Mouse (Mus musculus) bone marrow macrophage, adult 2 months (primary cell): Measurements from ENCODE around the gene Ptges. TPM values are rescaled to one million over a fixed set of nuclear protein-coding genes. Genes with fewer than 3 reads are reported as not detected.

Source experiments
- H3K27ac ChIP-seq: 2 replicates; pipeline ENCODE4 v1.5.1; 2012; ENCODE audit warnings: low read depth, low read length; ENCODE audit not compliant: insufficient read depth
- H3K4me1 ChIP-seq: 2 replicates; pipeline ENCODE4 v1.6.1; 2012; ENCODE audit warnings: low read length; ENCODE audit not compliant: control insufficient read depth, insufficient read depth
- H3K4me3 ChIP-seq: 2 replicates; pipeline ENCODE4 v1.5.1; 2012; ENCODE audit warnings: mild to moderate bottlenecking, low read length, moderate library complexity; ENCODE audit not compliant: insufficient read depth
- CTCF ChIP-seq: IDR thresholded peaks from 2 replicates; pipeline ENCODE4 v1.5.1; 2012; ENCODE audit warnings: low read depth, mild to moderate bottlenecking, low read length, moderate library complexity
- POLR2A ChIP-seq: IDR thresholded peaks from 2 replicates; pipeline ENCODE4 v1.6.1; 2012; ENCODE audit warnings: mild to moderate bottlenecking, low read depth, low read length, borderline replicate concordance
- polyA plus RNA-seq: library from polyadenylated mRNA; stranded (reverse); fragments of >200 nt; gene quantifications from 2 replicates; pipeline ENCODE4 v1.2.4, GENCODE M21; 2012; ENCODE audit not compliant: missing spikeins, insufficient read depth, insufficient read length

The Ptges gene
- polyA plus RNA-seq, 1 experiment = 2.7 TPM

GRCm38 (mm10) chr2:30902726-30903722 lies 26.6 kb downstream of the Ptges start:
- Histone ChIP-seq H3K27ac (no peak overlapping the region), H3K4me3 (no peak overlapping the region)
- TF ChIP-seq POLR2A (no peak), CTCF (no peak)

DNA sequence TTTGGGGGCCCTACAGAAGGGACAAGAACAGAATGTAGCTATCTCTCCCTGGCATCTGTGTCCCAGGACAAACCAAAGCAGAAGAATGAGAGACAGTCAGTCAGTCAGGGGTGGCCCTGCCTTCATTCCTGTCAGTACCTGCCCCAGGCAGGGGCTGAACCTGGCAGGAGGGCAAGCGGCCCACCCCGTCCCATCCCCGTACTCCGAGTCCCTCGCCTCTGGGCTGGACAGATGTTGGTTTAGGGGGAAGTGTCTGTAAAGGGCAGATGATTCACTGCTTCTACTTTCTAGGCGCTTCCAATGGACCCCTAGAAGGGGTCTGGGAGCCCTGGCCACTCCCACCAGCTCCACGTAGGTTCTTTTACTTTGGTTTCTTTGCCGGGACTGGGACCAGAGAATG lies 27.4 kb downstream of the Ptges start:
- H3K4me3 ChIP-seq = no peak overlapping the region
- TF ChIP-seq CTCF = no peak
- no peak for TF ChIP-seq POLR2A
- no peaks in the 10 kb centered on the region; the same call in 1 of the 2 replicates for H3K4me1 ChIP-seq
- no peak overlapping the region for H3K27ac ChIP-seq

More at GRCm38 (mm10) chr2:30902726-30903722, 26.6 kb downstream of the Ptges start:
- no peaks in the 10 kb centered on the region for H3K4me1 ChIP-seq

GRCm38 (mm10) chr2:30901646-30902160 lies 28.0 kb downstream of the Ptges start:
- no peak for TF ChIP-seq CTCF
- TF ChIP-seq POLR2A = no peak
- H3K4me3 ChIP-seq = no peak overlapping the region
- H3K4me1 ChIP-seq = peaks cover 5% of the 10 kb centered on the region; the same call in 1 of the 2 replicates
- no peak overlapping the region for H3K27ac ChIP-seq

DNA sequence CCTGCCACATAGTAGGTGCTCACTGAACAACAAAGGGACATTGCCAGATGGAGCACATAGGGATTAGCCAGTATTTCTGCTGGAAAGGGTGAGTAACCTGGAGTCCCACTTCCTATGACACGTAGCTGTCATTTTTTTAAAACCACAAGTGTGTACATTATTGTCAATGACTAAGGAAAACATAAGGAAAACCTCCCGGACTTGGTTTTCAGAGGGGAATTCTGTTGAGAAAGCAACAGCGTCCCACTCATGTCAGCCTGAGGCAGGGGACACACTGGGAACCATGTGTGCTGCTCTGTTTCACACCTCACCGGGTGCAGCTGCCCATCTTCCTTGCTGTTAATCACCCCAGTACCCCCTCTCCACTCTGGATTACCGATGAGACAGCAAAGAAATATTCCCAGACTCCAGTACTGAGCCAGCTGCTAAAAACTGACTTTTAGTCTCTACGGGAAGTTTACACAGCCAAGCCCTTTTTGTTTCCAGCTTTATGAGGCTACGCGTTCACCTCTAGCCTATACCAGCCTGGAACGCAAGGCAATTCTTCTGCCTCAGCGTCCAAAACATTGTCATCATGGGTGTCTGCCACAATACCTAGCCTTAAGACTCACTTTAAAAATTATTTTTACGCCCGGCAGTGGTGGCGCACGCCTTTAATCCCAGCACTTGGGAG lies 30.1 kb downstream of the Ptges start:
- H3K27ac ChIP-seq = no peak overlapping the region
- TF ChIP-seq POLR2A (no peak), CTCF (no peak)
- peaks cover 5% of the 10 kb centered on the region; the same call in 1 of the 2 replicates for H3K4me1 ChIP-seq
- no peak overlapping the region for H3K4me3 ChIP-seq

DNA sequence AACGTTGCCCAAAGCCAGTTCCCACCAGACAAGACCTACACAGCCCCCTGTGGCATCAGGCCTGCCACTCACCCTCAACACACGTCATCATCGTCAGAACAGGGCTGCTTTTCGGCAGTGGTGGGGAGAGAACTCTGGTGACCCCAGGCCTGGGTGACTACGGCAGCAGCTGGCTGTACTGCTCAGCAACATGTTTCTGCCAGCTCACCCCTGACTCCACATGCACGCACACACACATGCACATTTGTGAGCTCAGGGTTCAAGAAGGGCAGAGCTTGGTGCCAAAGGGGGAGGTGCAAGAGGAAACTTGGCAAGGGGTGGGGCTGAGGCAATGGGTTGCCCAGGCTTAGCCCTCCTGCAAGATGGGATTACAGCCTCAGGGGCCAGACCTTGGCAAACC lies 32.4 kb downstream of the Ptges start:
- TF ChIP-seq CTCF (no peak), POLR2A (no peak)
- Histone ChIP-seq H3K4me3 (no peak overlapping the region), H3K4me1 (peaks cover 5% of the 10 kb centered on the region; the same call in 1 of the 2 replicates), H3K27ac (no peak overlapping the region)

GRCm38 (mm10) chr2:30893946-30894345 lies 35.7 kb downstream of the Ptges start:
- Histone ChIP-seq H3K4me1 (peaks cover 5% of the 10 kb centered on the region; the same call in 1 of the 2 replicates), H3K27ac (no peak overlapping the region), H3K4me3 (no peak overlapping the region)
- TF ChIP-seq POLR2A = no peak
- TF ChIP-seq CTCF = no peak

GRCm38 (mm10) chr2:30893399-30893798 lies 36.3 kb downstream of the Ptges start:
- Histone ChIP-seq H3K27ac (no peak overlapping the region), H3K4me3 (no peak overlapping the region), H3K4me1 (peaks cover 5% of the 10 kb centered on the region; the same call in 1 of the 2 replicates)
- TF ChIP-seq CTCF = no peak
- TF ChIP-seq POLR2A = no peak

GRCm38 (mm10) chr2:30891002-30891401 lies 38.7 kb downstream of the Ptges start:
- H3K27ac ChIP-seq = no peak overlapping the region
- no peak for TF ChIP-seq POLR2A
- peak; percentile 59 for TF ChIP-seq CTCF
- H3K4me3 ChIP-seq = no peak overlapping the region
- H3K4me1 ChIP-seq = no peaks in the 10 kb centered on the region

GRCm38 (mm10) chr2:30885453-30886163 lies 44.1 kb downstream of the Ptges start:
- H3K27ac ChIP-seq = no peak overlapping the region
- no peak for TF ChIP-seq POLR2A
- TF ChIP-seq CTCF = peak; percentile 19; the same call in 1 of the 2 replicates

More at GRCm38 (mm10) chr2:30885453-30886163, 44.1 kb downstream of the Ptges start:
- Histone ChIP-seq H3K4me1 (no peaks in the 10 kb centered on the region), H3K4me3 (no peak overlapping the region)
